Mouse (Mus musculus) limb, embryonic 15.5 days (tissue): Measurements from ENCODE around the gene Abhd4. TPM values are rescaled to one million over a fixed set of nuclear protein-coding genes. Genes with fewer than 3 reads are reported as not detected.

ENCODE experiments used
- ATAC-seq: fragments of 200-750 bp; cut with Nextera tagmentation; 2 replicates; pipeline ENCODE4 v1.8.0; 2017; ENCODE audit warnings: low read depth, moderate TSS enrichment; ENCODE audit not compliant: insufficient number of reproducible peaks, low FRiP score, low TSS enrichment
- H3K27ac ChIP-seq: fragments of 300-500 bp; sonication (generic); 2 replicates; pipeline ENCODE4 v1.5.1; 2015; ENCODE audit warnings: moderate library complexity, mild to moderate bottlenecking, inconsistent platforms
- H3K27me3 ChIP-seq: fragments of 300-500 bp; sonication (generic); 2 replicates; pipeline ENCODE4 v1.6.1; 2015; ENCODE audit warnings: inconsistent platforms
- H3K36me3 ChIP-seq: fragments of 300-500 bp; sonication (generic); 2 replicates; pipeline ENCODE4 v1.6.1; 2015; ENCODE audit warnings: inconsistent platforms
- H3K4me1 ChIP-seq: fragments of 300-500 bp; sonication (generic); 2 replicates; pipeline ENCODE4 v1.6.1; 2015; ENCODE audit warnings: inconsistent platforms
- H3K4me2 ChIP-seq: fragments of 300-500 bp; sonication (generic); 2 replicates; pipeline ENCODE4 v1.6.1; 2015; ENCODE audit warnings: mild to moderate bottlenecking, inconsistent platforms
- H3K4me3 ChIP-seq: fragments of 300-500 bp; sonication (generic); 2 replicates; pipeline ENCODE4 v1.5.1; 2015; ENCODE audit warnings: mild to moderate bottlenecking, inconsistent platforms
- H3K9ac ChIP-seq: fragments of 300-500 bp; sonication (generic); 2 replicates; pipeline ENCODE4 v1.6.1; 2015; ENCODE audit warnings: inconsistent platforms
- H3K9me3 ChIP-seq: fragments of 300-500 bp; sonication (generic); 2 replicates; pipeline ENCODE4 v1.6.1; 2016; ENCODE audit warnings: inconsistent platforms
- WGBS: fragments of 180-500 bp; shearing (Covaris S2); methylation state at CpG from one replicate; pipeline ENCODE4 v1.1.7; 2015; 5-methylcytosine and 5-hydroxymethylcytosine counted together
- polyA plus RNA-seq: library from polyadenylated mRNA; unstranded; fragments of >200 nt; fragmentation: Nextera tagmentation; extraction: Ambion mirVana; gene quantifications from 2 replicates; pipeline ENCODE4 v1.2.1, GENCODE M21; 2015

Gene Abhd4
- polyA plus RNA-seq, 1 experiment from 2014 or later = 56.4 TPM

DNA sequence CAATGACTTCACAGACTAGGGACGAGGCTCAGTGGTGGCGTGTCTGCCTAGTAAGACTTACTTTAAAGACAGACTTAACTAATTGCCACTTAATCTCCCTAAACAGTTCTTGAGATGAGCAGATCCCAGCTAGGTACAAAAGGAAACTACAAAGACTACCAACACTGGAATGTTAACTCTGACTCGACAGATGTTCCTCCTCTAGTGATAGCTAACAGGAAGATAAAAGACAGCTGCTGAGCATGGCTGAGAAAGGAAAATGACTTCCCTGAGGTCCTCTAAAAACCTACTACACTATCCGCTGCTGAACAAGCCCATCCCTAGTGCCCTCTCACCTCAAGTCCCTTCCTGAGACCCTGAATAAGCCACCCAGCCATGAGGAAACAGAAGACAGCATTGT is 3.9 kb upstream of the Abhd4 start:
- H3K4me1 ChIP-seq = peaks cover 33% of the 10 kb centered on the region
- H3K9me3 ChIP-seq = no peaks in the 10 kb centered on the region
- H3K27me3 ChIP-seq = no peaks in the 10 kb centered on the region
- no peak overlapping the region for H3K9ac ChIP-seq
- 45% methylated on average over 4 of the region's 4 CpGs for WGBS
- H3K4me3 ChIP-seq = no peak overlapping the region
- no peak overlapping the region for H3K4me2 ChIP-seq
- no peak overlapping the region for H3K27ac ChIP-seq
- no peak for ATAC-seq
- peaks cover 16% of the 10 kb centered on the region; the same call in 1 of the 2 replicates for H3K36me3 ChIP-seq

- no peak overlapping the region for H3K27ac ChIP-seq
- WGBS = 55% methylated on average over 12 of the region's 12 CpGs
- H3K9me3 ChIP-seq = no peaks in the 10 kb centered on the region
- ATAC-seq = no peak
- peak overlapping the region; percentile 68 for H3K4me2 ChIP-seq
- no peak overlapping the region for H3K9ac ChIP-seq
- H3K4me3 ChIP-seq = peak overlapping the region; percentile 79
- H3K36me3 ChIP-seq = no peaks in the 10 kb centered on the region; the same call in 1 of the 2 replicates
- peaks cover 41% of the 10 kb centered on the region for H3K4me1 ChIP-seq
- no peaks in the 10 kb centered on the region for H3K27me3 ChIP-seq
Observed at GRCm38 (mm10) chr14:54254670-54255202, 748 bp downstream of the Abhd4 start.

GRCm38 (mm10) chr14:54258131-54258670 is 4.2 kb downstream of the Abhd4 start:
- H3K9me3 ChIP-seq = no peaks in the 10 kb centered on the region
- peak overlapping the region; percentile 80 for H3K4me2 ChIP-seq
- no peak overlapping the region for H3K27ac ChIP-seq
- H3K4me3 ChIP-seq = peak overlapping the region; percentile 61; the same call in 1 of the 2 replicates
- H3K9ac ChIP-seq = no peak overlapping the region
- H3K36me3 ChIP-seq = peaks cover 9% of the 10 kb centered on the region
- H3K27me3 ChIP-seq = no peaks in the 10 kb centered on the region
- H3K4me1 ChIP-seq = peaks cover 24% of the 10 kb centered on the region
- WGBS = 61% methylated on average over 7 of the region's 7 CpGs
- ATAC-seq = no peak

GRCm38 (mm10) chr14:54259003-54259721 is 5.2 kb downstream of the Abhd4 start:
- Histone ChIP-seq H3K27me3 (no peaks in the 10 kb centered on the region), H3K4me2 (peak overlapping the region; percentile 80), H3K4me3 (peak overlapping the region; percentile 61), H3K9ac (peak overlapping the region; percentile 55), H3K36me3 (peaks cover 17% of the 10 kb centered on the region), H3K27ac (peak overlapping the region; percentile 64), H3K9me3 (no peaks in the 10 kb centered on the region), H3K4me1 (peaks cover 24% of the 10 kb centered on the region)
- under 1% methylated on average over 35 of the region's 35 CpGs for WGBS
- ATAC-seq = peak; percentile 91

- peak overlapping the region; percentile 80 for H3K4me2 ChIP-seq
- WGBS = 11% methylated on average over 8 of the region's 8 CpGs
- peak overlapping the region; percentile 64 for H3K27ac ChIP-seq
- no peaks in the 10 kb centered on the region for H3K27me3 ChIP-seq
- peaks cover 20% of the 10 kb centered on the region for H3K4me1 ChIP-seq
- H3K36me3 ChIP-seq = peaks cover 20% of the 10 kb centered on the region
- no peaks in the 10 kb centered on the region for H3K9me3 ChIP-seq
- H3K9ac ChIP-seq = peak overlapping the region; percentile 55
- no peak for ATAC-seq
- peak overlapping the region; percentile 61 for H3K4me3 ChIP-seq
Observed at GRCm38 (mm10) chr14:54259722-54260085, 5.7 kb downstream of the Abhd4 start.

DNA sequence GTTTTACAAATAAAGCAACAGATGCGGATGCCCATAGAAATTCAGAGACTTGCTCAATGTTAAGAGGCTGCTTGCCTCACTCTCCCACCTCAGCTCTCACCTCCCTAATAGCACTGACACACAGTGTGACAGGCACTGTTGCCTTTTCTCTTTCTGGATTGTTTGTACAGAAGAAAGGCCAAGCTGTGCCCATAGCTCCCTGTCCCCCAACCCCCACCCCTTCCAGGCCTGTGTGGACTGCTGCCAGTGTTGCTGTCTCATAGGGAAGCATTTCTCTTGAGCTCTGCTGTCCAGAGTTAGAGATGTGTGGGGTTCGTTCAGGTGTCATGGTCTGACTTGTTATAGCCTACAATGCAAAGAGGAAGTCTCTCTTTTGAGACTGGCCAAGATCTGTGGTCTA is 6.2 kb downstream of the Abhd4 start:
- Histone ChIP-seq H3K36me3 (peaks cover 25% of the 10 kb centered on the region), H3K27me3 (no peaks in the 10 kb centered on the region), H3K4me3 (peak overlapping the region; percentile 61), H3K4me1 (peaks cover 17% of the 10 kb centered on the region), H3K9ac (no peak overlapping the region), H3K4me2 (peak overlapping the region; percentile 80), H3K9me3 (no peaks in the 10 kb centered on the region), H3K27ac (no peak overlapping the region)
- no peak for ATAC-seq
- WGBS = 74% methylated on average over 2 of the region's 2 CpGs

GRCm38 (mm10) chr14:54261386-54261785 is 7.4 kb downstream of the Abhd4 start:
- no peak for ATAC-seq

DNA sequence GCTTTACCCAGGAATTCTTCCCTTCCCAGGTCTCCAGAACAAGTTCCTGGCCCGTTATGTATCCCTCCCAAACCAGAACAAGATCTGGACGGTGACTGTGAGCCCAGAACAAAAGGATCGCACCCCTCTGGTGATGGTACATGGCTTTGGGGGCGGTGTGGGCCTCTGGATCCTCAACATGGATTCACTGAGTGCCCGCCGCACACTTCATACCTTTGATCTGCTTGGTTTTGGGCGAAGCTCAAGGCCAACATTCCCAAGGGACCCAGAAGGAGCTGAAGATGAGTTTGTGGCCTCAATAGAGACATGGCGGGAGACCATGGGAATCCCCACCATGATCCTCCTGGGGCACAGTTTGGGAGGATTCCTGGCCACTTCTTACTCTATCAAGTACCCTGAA is 8.6 kb downstream of the Abhd4 start:
- H3K27me3 ChIP-seq = no peaks in the 10 kb centered on the region
- no peaks in the 10 kb centered on the region for H3K9me3 ChIP-seq
- H3K9ac ChIP-seq = no peak overlapping the region
- H3K4me1 ChIP-seq = peaks cover 17% of the 10 kb centered on the region
- H3K4me3 ChIP-seq = no peak overlapping the region
- no peak overlapping the region for H3K4me2 ChIP-seq
- H3K36me3 ChIP-seq = peaks cover 42% of the 10 kb centered on the region
- H3K27ac ChIP-seq = no peak overlapping the region
- 90% methylated on average over 8 of the region's 8 CpGs for WGBS
- no peak for ATAC-seq

More at GRCm38 (mm10) chr14:54261386-54261785, 7.4 kb downstream of the Abhd4 start:
- no peak overlapping the region for H3K4me3 ChIP-seq
- H3K4me1 ChIP-seq = peaks cover 17% of the 10 kb centered on the region
- no peaks in the 10 kb centered on the region for H3K27me3 ChIP-seq
- 95% methylated on average over 2 of the region's 2 CpGs for WGBS
- H3K27ac ChIP-seq = no peak overlapping the region
- peaks cover 30% of the 10 kb centered on the region for H3K36me3 ChIP-seq
- no peak overlapping the region for H3K4me2 ChIP-seq
- H3K9ac ChIP-seq = no peak overlapping the region
- H3K9me3 ChIP-seq = no peaks in the 10 kb centered on the region

DNA sequence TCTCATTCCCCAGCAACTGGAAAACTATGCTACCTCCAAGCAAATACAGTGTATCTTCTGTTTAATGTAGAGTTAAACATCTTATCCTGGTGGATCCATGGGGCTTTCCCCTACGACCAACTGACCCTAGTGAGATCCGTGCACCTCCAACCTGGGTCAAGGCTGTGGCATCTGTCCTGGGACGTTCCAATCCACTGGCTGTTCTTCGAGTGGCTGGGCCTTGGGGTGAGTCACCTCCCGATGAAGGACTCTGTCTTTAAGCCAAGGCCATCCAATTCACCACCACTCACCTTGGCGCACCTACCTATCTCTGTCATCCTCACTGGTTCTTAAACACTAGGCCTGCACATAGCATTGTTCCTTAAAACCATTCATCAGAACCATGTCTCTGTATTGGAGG is 9.1 kb downstream of the Abhd4 start:
- no peak overlapping the region for H3K27ac ChIP-seq
- H3K36me3 ChIP-seq = peaks cover 46% of the 10 kb centered on the region
- H3K4me1 ChIP-seq = peaks cover 17% of the 10 kb centered on the region
- no peak overlapping the region for H3K9ac ChIP-seq
- H3K4me2 ChIP-seq = no peak overlapping the region
- 94% methylated on average over 6 of the region's 6 CpGs for WGBS
- ATAC-seq = no peak
- H3K4me3 ChIP-seq = no peak overlapping the region
- no peaks in the 10 kb centered on the region for H3K27me3 ChIP-seq
- no peaks in the 10 kb centered on the region for H3K9me3 ChIP-seq

DNA sequence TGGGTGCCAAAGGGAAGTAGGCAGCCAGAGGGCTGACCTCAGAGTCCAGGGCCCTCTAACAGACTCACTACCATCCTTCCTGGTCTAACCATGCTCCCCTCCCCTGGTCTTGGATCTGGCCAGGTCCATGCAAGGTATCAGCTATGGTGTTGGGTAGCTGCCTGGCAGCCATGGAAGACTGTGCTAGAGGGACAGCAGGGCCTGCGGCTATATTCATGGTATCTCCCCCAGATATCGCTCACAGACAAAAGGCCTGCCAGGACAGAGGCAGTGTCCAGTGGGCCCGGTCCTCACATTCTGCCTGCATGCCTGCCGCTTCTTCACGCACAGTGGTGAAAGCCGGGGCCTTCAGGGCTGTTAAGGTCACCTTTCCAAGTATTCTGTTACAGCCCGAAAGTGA is 10.2 kb downstream of the Abhd4 start:
- 92% methylated on average over 7 of the region's 7 CpGs for WGBS
- no peak for ATAC-seq
- Histone ChIP-seq H3K27ac (no peak overlapping the region), H3K4me3 (no peak overlapping the region), H3K9ac (no peak overlapping the region), H3K4me2 (no peak overlapping the region), H3K4me1 (peaks cover 9% of the 10 kb centered on the region), H3K27me3 (no peaks in the 10 kb centered on the region), H3K36me3 (peaks cover 57% of the 10 kb centered on the region), H3K9me3 (no peaks in the 10 kb centered on the region)

DNA sequence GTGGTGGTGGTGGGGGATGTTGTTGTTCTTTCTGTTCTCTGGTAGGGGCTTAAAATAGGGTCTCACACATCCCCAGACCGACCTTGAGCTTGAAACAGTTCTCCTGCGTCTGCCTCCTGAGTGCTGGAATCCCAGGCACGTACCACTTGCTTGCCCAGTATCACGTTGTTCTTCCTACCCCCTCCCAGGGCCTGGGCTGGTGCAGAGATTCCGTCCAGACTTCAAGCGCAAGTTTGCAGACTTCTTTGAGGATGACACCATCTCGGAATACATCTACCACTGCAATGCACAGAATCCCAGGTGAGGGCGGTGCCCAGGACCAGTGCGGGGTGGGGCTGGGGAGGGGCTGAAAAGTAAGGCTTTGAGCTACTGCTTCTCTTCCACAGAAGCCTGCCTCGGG is 11.1 kb downstream of the Abhd4 start:
- peaks cover 60% of the 10 kb centered on the region for H3K36me3 ChIP-seq
- 64% methylated on average over 10 of the region's 10 CpGs for WGBS

DNA sequence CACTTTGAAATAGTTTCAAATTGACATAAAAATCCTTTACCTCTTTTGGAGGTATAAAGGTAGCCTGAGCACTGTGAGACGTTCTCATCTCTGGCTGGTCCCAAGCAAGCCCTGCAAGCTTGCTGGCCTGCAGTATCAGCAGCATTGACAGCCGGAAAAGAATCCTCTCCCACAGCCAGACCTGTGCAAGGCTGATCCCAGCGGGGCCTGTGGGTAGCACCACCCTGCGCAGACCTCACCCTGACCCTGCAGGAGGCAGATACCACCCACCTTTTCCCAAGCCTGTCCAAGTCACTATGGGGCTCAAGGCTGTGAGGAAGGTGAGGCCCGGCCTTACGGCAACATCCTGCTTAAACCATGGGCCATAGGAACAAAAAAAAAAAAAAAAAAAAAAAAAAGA is 12.0 kb downstream of the Abhd4 start:
- Histone ChIP-seq H3K36me3 (peaks cover 60% of the 10 kb centered on the region), H3K4me1 (no peaks in the 10 kb centered on the region), H3K4me3 (no peak overlapping the region), H3K9me3 (no peaks in the 10 kb centered on the region), H3K27me3 (no peaks in the 10 kb centered on the region), H3K4me2 (no peak overlapping the region), H3K27ac (no peak overlapping the region), H3K9ac (no peak overlapping the region)
- ATAC-seq = no peak
- 80% methylated on average over 6 of the region's 6 CpGs for WGBS

More for the DNA sequence above, 11.1 kb downstream of the Abhd4 start:
- H3K4me3 ChIP-seq = no peak overlapping the region
- H3K9ac ChIP-seq = no peak overlapping the region
- H3K4me1 ChIP-seq = peaks cover 4% of the 10 kb centered on the region
- ATAC-seq = no peak
- H3K9me3 ChIP-seq = no peaks in the 10 kb centered on the region
- no peaks in the 10 kb centered on the region for H3K27me3 ChIP-seq
- H3K4me2 ChIP-seq = no peak overlapping the region
- no peak overlapping the region for H3K27ac ChIP-seq
